Mouse (Mus musculus) fibroblast of lung, adult 2 months (primary cell): ENCODE measurements around the gene Olfr906.

ENCODE experiments used
- DNase-seq: peaks from one replicate; pipeline ENCODE4 v3.0.0-alpha.2; 2011; ENCODE audit warnings: low read depth

Olfr906 gene

DNA sequence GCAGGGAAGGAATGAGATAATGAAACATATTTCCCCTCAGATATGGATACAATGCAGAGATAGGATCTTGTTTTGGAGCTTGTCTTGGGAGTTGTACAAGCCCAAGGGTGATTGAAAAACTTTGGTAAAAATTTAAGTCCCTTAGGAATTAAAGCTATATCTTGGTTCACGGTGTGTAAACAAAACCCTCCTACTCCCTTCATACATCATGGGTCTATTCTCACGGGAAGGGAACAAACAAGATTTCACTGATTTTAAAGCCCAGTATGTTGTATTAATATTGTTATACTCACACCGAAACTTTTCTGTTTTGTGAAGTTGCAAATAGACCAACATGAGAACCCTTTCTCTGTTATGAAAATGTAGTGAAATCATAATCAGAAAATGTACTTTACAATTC is at the start of gene Olfr906:
Gene Olfr906 (plus strand): TSS at position 301 of the 400 bp plus-strand sequence.
- DNase-seq: no peak

DNA sequence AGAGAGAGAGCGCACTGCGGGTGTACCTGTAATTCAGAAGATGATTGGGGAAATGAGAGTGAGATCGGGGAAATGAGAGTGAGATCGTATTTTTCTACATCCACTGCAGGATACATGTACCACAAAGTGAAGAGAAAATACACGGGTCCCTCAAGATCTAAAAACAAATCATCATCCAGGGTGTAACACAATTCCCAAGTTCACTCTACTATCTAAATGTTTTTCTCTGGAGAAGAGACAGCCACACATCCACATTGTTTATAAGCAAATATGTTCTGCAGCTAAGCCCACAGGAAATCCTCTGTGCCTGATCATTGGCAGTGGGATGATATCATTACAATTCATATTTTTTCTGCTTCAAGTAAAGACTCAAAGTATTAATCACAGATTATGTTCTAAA is 39.5 kb upstream of the Olfr906 start, which contains the start of gene Olfr902:
Gene Olfr902 (plus strand): TSS at position 301 of the 400 bp plus-strand sequence.
- DNase-seq: no peak

DNA sequence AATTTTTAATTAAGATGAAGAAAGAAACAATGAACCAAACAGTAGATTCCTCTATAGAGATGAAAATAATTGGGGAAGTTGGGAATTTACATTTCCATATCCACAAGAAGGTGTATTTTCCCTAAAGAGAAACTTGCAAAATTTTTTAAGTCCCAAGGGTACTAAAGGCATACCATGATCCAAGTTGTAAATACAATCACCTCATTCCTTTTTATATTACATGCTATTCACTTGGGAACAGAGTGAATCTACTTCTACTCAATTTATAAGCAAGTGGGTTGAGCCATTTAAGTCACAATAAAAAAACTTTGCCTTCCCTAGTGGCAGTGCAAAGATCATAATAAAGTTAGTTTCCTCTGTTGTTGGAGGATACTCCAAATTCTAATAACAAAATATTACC is 24.0 kb upstream of the Olfr906 start, which contains the start of gene Olfr904:
Gene Olfr904 (plus strand): TSS at position 301 of the 400 bp plus-strand sequence.
- no peak for DNase-seq

DNA sequence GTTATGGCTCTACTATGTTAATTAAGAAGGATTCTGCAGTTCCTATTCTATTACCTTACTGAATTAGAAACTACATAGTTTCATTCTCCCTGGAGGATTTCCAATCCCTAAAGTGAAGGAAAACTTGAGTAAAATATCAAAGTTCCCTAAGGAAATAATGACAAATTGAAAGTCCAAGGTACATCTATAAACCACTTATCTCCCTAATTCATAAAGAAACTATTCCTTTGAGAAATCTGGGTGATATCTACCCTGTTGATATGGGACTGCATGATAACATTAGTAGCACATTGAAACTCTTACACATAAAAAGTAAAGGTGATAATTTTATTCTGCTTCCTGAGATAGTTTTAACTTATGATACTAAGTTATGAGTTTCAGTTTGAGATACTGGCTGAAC is 16.1 kb upstream of the Olfr906 start, which contains the start of gene Olfr905:
Gene Olfr905 (plus strand): TSS at position 301 of the 400 bp plus-strand sequence.
- no peak for DNase-seq

DNA sequence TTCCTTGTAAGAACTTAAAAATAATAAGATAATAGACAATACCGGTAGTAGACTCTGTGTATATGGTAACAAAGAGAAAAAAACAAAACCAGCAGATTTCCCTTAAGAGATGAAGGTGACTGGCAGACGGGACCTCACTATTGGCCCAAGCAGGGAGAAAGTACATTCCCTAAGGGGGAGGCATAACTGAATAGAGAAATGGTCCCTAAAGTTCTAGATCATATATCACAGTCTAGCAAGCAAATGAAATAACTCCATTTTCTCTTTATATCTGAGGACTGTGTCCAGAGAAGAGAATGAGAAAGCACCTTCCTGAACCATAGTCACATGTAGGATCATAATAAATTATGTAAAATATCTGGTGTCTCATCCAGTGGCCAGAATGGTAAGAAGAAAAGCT is 8.6 kb downstream of the Olfr906 start, which contains the start of gene Olfr907:
Gene Olfr907 (plus strand): TSS at position 301 of the 400 bp plus-strand sequence.
- no peak for DNase-seq

DNA sequence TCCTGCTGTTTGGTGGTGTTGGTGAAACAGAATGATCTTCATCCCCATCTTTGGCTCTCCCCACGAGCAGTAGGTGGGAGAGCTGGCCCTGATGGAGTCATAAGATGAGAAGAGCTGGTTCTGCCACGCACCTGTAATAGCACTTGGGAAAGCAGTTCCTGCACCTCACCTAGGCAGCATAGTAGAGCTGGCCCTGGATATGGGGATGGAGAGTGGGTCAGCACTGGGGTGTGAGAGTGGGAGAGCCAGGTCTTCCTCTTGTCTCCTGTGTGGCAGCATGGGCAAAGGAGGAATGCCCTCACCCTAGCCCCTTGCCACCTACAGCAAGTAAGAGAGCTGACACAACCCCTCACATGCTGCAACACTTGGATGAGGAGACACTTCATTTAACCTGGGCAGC is 25.5 kb downstream of the Olfr906 start:
- no peak for DNase-seq

DNA sequence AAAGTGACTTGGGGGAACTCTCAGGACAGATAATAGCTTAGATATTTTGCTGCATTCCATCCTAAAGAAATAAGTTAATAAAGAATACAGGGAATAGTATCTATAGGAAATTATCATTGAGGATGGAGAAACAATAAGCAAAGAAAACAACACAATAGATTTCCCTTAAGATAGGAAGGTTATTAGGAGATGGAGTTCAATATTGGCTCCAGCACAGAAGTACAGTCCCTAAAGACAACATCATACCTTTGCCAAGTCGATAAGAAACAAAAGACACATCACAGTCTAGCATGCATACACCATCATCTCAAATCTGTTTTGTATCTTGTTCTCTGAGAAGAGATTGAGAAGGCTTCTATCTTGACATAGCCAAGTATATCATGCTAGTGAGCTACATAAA is 34.4 kb downstream of the Olfr906 start, which contains the start of gene Olfr911-ps1:
Gene Olfr911-ps1 (plus strand): TSS at position 301 of the 400 bp plus-strand sequence.
- DNase-seq: no peak

DNA sequence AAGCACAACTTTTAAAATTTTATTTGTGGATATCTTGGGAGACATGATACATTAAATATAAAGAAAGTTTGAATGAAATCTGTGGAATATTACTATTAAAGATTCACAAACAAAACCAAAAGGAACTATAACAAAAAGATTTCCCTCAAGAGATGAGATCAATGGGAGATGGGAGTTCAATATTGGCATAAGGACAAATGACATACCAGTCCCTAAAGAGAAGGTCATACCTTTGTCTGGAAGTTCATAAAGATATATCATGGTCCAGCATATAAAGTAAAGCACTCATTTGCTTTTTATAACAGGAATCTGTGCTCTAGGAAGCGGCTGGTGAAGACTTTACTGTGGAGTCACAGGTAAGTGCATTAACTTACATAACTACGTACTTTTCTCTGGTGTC is 50.7 kb downstream of the Olfr906 start, which contains the start of gene Olfr910:
Gene Olfr910 (plus strand): TSS at position 301 of the 400 bp plus-strand sequence.
- no peak for DNase-seq
